38 mouse cellular contexts compared by ENCODE assay signal in genomic region chr1:34468500-34468899, GRCm38 (mm10). TPM values are rescaled to one million over a fixed set of nuclear protein-coding genes. Genes with fewer than 3 reads are reported as not detected.
A peak's percentile ranks its signal among the peaks of the same experiment; 100 is the strongest.
DNase-seq lines count a peak whose midpoint lies in the region; ATAC-seq and TF ChIP-seq lines count a peak whose summit lies in the region.
"Had no signal": no experiment of that assay in that cellular context is flagged by ENCODE, and none has a peak within 500 bp of the region (broad histone marks: within the 10 kb centered on the region; RNA-seq: fewer than 3 reads in every experiment).

No protein-coding gene starts in this region.

- H3K4me3 ChIP-seq in lung, embryonic 16.5 days (ENCODE audit: low read length) = no peak overlapping the region
- no peak overlapping the region for H3K4me3 ChIP-seq in MEL (ENCODE audit: control insufficient read depth in 1 of 2, insufficient read depth in 1 of 2, low read depth in 2 of 2, low read length in 2 of 2)
- no peak overlapping the region for H3K4me3 ChIP-seq in bone marrow macrophage, adult 2 months (ENCODE audit: insufficient read depth, low read length)
- H3K4me3 ChIP-seq in macrophage (ENCODE audit: inconsistent target) = no peak overlapping the region
- no peak overlapping the region for H3K4me3 ChIP-seq in forebrain, embryonic 15.5 days
- H3K4me3 ChIP-seq: forebrain, embryonic 10.5 days; forebrain, embryonic 13.5 days; heart, adult 2 months; heart, embryonic 10.5 days; heart, embryonic 13.5 days; hindbrain, embryonic 15.5 days had no signal

- H3K27ac ChIP-seq in lung, embryonic 16.5 days (ENCODE audit: low read length) = peak overlapping the region; percentile 68; the same call in 1 of the 2 replicates
- H3K27ac ChIP-seq in MEL (ENCODE audit: control insufficient read depth, low read depth, low read length) (peak overlapping the region; percentile 3; the same call in 1 of the 2 replicates), macrophage (peak overlapping the region; percentile 65)
- peak overlapping the region; percentile 75 for H3K27ac ChIP-seq in bone marrow macrophage, adult 2 months (ENCODE audit: insufficient read depth, low read depth, low read length)
- H3K27ac ChIP-seq in forebrain, embryonic 15.5 days (replicated peaks) = no peak overlapping the region
- H3K27ac ChIP-seq: forebrain, embryonic 10.5 days; forebrain, embryonic 13.5 days; heart, adult 2 months; heart, embryonic 10.5 days; heart, embryonic 13.5 days; hindbrain, embryonic 15.5 days had no signal

- H3K79me2 ChIP-seq in MEL (ENCODE audit: control insufficient read depth, insufficient read depth, low read length, poor library complexity) (no peaks in the 10 kb centered on the region; the same call in 1 of the 2 replicates), macrophage (ENCODE audit: inconsistent target) (peaks cover 22% of the 10 kb centered on the region)

- H3K9me3 ChIP-seq in lung, embryonic 16.5 days (ENCODE audit: control insufficient read depth, low read length) = no peaks in the 10 kb centered on the region
- H3K9me3 ChIP-seq in MEL (replicated peaks; ENCODE audit: insufficient read depth, low read length) = no peaks in the 10 kb centered on the region
- no peaks in the 10 kb centered on the region for H3K9me3 ChIP-seq in forebrain, embryonic 15.5 days
- H3K9me3 ChIP-seq: forebrain, embryonic 10.5 days; forebrain, embryonic 13.5 days; G1E; heart, embryonic 10.5 days; heart, embryonic 13.5 days; hindbrain, embryonic 15.5 days had no signal

- H3K4me1 ChIP-seq in lung, embryonic 16.5 days (replicated peaks; ENCODE audit: control insufficient read depth, insufficient read depth, low read length) = peaks cover 15% of the 10 kb centered on the region
- H3K4me1 ChIP-seq in MEL (ENCODE audit: control insufficient read depth in 1 of 2, insufficient read depth in 2 of 2, low read length in 2 of 2) = peaks cover 19 to 22% of the 10 kb centered on the region in 2 experiments
- peaks cover 54% of the 10 kb centered on the region for H3K4me1 ChIP-seq in bone marrow macrophage, adult 2 months (ENCODE audit: control insufficient read depth, insufficient read depth, low read length)
- peaks cover 10% of the 10 kb centered on the region for H3K4me1 ChIP-seq in forebrain, embryonic 15.5 days

- no peak for TF ChIP-seq POLR2A in MEL (IDR thresholded peaks at IDR 0.05; ENCODE audit: control insufficient read depth in 1 of 2, insufficient read depth in 1 of 2, low read depth in 1 of 2, low read length in 2 of 2, poor library complexity in 1 of 2)
- TF ChIP-seq POLR2A in bone marrow macrophage, adult 2 months (IDR thresholded peaks at IDR 0.05; ENCODE audit: borderline replicate concordance, low read depth, low read length) = no peak

- WGBS in lung, embryonic 16.5 days = 72% methylated on average over 4 of the region's 4 CpGs
- 15% methylated on average over 4 of the region's 4 CpGs for WGBS in macrophage (ENCODE audit: missing documents)
- 59% methylated on average over 4 of the region's 4 CpGs for WGBS in forebrain, embryonic 15.5 days

- no peaks in the 10 kb centered on the region for H3K27me3 ChIP-seq in lung, embryonic 16.5 days (ENCODE audit: control insufficient read depth, insufficient read depth, low read depth, low read length)
- H3K27me3 ChIP-seq in MEL (ENCODE audit: control insufficient read depth in 1 of 2, insufficient read depth in 2 of 2, low read length in 2 of 2) = no peaks in the 10 kb centered on the region
- peaks cover 22% of the 10 kb centered on the region for H3K27me3 ChIP-seq in forebrain, embryonic 15.5 days

- TF ChIP-seq EP300 in MEL (IDR thresholded peaks at IDR 0.05; ENCODE audit: low read depth in 1 of 2, low read length in 2 of 2) = no peak

- no peak for TF ChIP-seq CTCF in MEL (IDR thresholded peaks at IDR 0.05 in 2 of 3, conservative IDR thresholded peaks at IDR 0.05 in 1 of 3; ENCODE audit: control insufficient read depth in 1 of 3, insufficient read depth in 1 of 3, low read depth in 2 of 3, low read length in 3 of 3, poor library complexity in 1 of 3, severe bottlenecking in 1 of 3)
- TF ChIP-seq CTCF in bone marrow macrophage, adult 2 months (IDR thresholded peaks at IDR 0.05; ENCODE audit: low read depth, low read length) = no peak

- no peaks in the 10 kb centered on the region for H3K36me3 ChIP-seq in lung, embryonic 16.5 days (ENCODE audit: control insufficient read depth, insufficient read depth, low read length)
- peaks cover 0 to 15% of the 10 kb centered on the region in 2 experiments; a peak in 2 of 4 replicates for H3K36me3 ChIP-seq in MEL (ENCODE audit: control insufficient read depth in 1 of 2, insufficient read depth in 2 of 2, low read length in 2 of 2)
- 0 out of 2 replicates have a peak, but pooled peaks cover 5% of the 10 kb centered on the region for H3K36me3 ChIP-seq in macrophage (ENCODE audit: inconsistent target)
- H3K36me3 ChIP-seq in forebrain, embryonic 15.5 days = no peaks in the 10 kb centered on the region
- H3K36me3 ChIP-seq: forebrain, embryonic 10.5 days; heart, embryonic 10.5 days; heart, embryonic 13.5 days; hindbrain, embryonic 15.5 days had no signal

- no peak for ATAC-seq in lung, embryonic 16.5 days (ENCODE audit: low read depth)
- ATAC-seq in forebrain, embryonic 15.5 days (replicated peaks) = no peak
- ATAC-seq: CD4-positive, CD25-positive, alpha-beta regulatory T cell, adult 4 months; forebrain, embryonic 13.5 days; intestine, postnatal 0 days had no signal

- no peak overlapping the region for H3K9ac ChIP-seq in lung, embryonic 16.5 days (ENCODE audit: low read length)
- no peak overlapping the region for H3K9ac ChIP-seq in MEL (ENCODE audit: control insufficient read depth, low read depth, low read length, poor library complexity, severe bottlenecking)
- no peak overlapping the region for H3K9ac ChIP-seq in forebrain, embryonic 15.5 days (replicated peaks)
- H3K9ac ChIP-seq: forebrain, embryonic 13.5 days; forebrain, postnatal 0 days; heart, embryonic 13.5 days; hindbrain, embryonic 15.5 days had no signal

- no peak for TF ChIP-seq RAD21 in MEL (IDR thresholded peaks at IDR 0.05; ENCODE audit: low read depth, low read length)

- no peak overlapping the region for H3K4me2 ChIP-seq in lung, embryonic 16.5 days (ENCODE audit: low read depth, low read length)
- H3K4me2 ChIP-seq in forebrain, embryonic 15.5 days (replicated peaks) = no peak overlapping the region
- H3K4me2 ChIP-seq: forebrain, embryonic 13.5 days; heart, embryonic 13.5 days; hindbrain, embryonic 15.5 days had no signal

- DNase-seq in lung, postnatal 10 days = no peak
- no peak for DNase-seq in MEL (ENCODE audit: low read depth, low spot score)
- DNase-seq in frontal cortex, postnatal 10 days (ENCODE audit: low spot score in 2 of 2) = no peak
- no peak for DNase-seq in cerebellum, adult 11 months
- DNase-seq: adrenal gland, adult 2 months; adrenal gland, postnatal 14 days; cerebellum, adult 2 months; cerebellum, postnatal 10 days; cerebellum, postnatal 36 days; embryo, embryonic 11 days; gastrocnemius, postnatal 25 days; heart, adult 2 months; heart, postnatal 14 days; heart, postnatal 4 days had no signal

RNA-seq across cellular contexts. Expression of gene Ptpn18, which starts 8.9 kb away (rescaled TPM):
- 43.2 and 44.0 TPM in 2 replicates for polyA plus RNA-seq in lung, embryonic 16.5 days (2015; fragmentation: Nextera tagmentation; extraction: Ambion mirVana)
- total RNA-seq in MEL (2012; rRNA removed) = 58.7 and 73.3 TPM in 2 replicates
- polyA plus RNA-seq in MEL (2012; ENCODE audit: insufficient read depth in 1 of 2, insufficient read length in 2 of 2, low read depth in 1 of 2, low replicate concordance in 2 of 2, missing spikeins in 1 of 2) (10 to 100 TPM in 1 of 2 experiments, not detected in 1; 39.1 TPM), macrophage (2018) (43.6 to 172 TPM (median 169 TPM) in 3 replicates)
- 145 and 150 TPM in 2 replicates for polyA plus RNA-seq in bone marrow macrophage, adult 2 months (2012; ENCODE audit: insufficient read depth, insufficient read length, missing spikeins)
- 100 to 1,000 TPM in 1 of 26 experiments, 10 to 100 TPM in 19, 1 to 10 TPM in 6; 5.1 to 103 (median 27.0) TPM for total RNA-seq in macrophage (2018; cell fraction: chromatin; rRNA removed)
- 100 to 1,000 TPM; 104 to 196 (median 155) TPM for total RNA-seq in macrophage (2018; cell fraction: cytosol; rRNA removed)
- total RNA-seq in macrophage (2018; cell fraction: nucleus; rRNA removed) = 10 to 100 TPM; 15.2 to 72.0 (median 34.0) TPM
- polyA plus RNA-seq in forebrain, embryonic 15.5 days (2015; fragmentation: Nextera tagmentation; extraction: Ambion mirVana) = 3.9 and 8.0 TPM in 2 replicates
- polyA plus RNA-seq: C2C12 had no signal

RNA-seq across cellular contexts. Expression of gene Imp4, which starts 28.8 kb away (rescaled TPM):
- polyA plus RNA-seq in lung, embryonic 16.5 days (2015; fragmentation: Nextera tagmentation; extraction: Ambion mirVana) = 73.8 and 79.4 TPM in 2 replicates
- 125 and 137 TPM in 2 replicates for total RNA-seq in MEL (2012; rRNA removed)
- polyA plus RNA-seq in MEL (2012; ENCODE audit: insufficient read depth in 1 of 2, insufficient read length in 2 of 2, low read depth in 1 of 2, low replicate concordance in 2 of 2, missing spikeins in 1 of 2) (100 to 1,000 TPM in 1 of 2 experiments, 10 to 100 TPM in 1; 57.8 to 204 TPM), macrophage (2018) (28.5 to 54.8 TPM (median 40.6 TPM) in 3 replicates)
- polyA plus RNA-seq in bone marrow macrophage, adult 2 months (2012; ENCODE audit: insufficient read depth, insufficient read length, missing spikeins) = 35.3 and 40.9 TPM in 2 replicates
- total RNA-seq in macrophage (2018; cell fraction: chromatin; rRNA removed) = 10 to 100 TPM in 23 of 26 experiments, 1 to 10 TPM in 3; 8.6 to 34.8 (median 20.0) TPM
- total RNA-seq in macrophage (2018; cell fraction: cytosol; rRNA removed) = 10 to 100 TPM; 19.7 to 39.7 (median 30.6) TPM
- total RNA-seq in macrophage (2018; cell fraction: nucleus; rRNA removed) = 10 to 100 TPM; 12.2 to 31.7 (median 17.3) TPM
- 62.1 and 66.7 TPM in 2 replicates for polyA plus RNA-seq in forebrain, embryonic 15.5 days (2015; fragmentation: Nextera tagmentation; extraction: Ambion mirVana)

RNA-seq across cellular contexts. Expression of gene Ccdc115, which starts 29.0 kb away (rescaled TPM):
- 50.8 and 54.6 TPM in 2 replicates for polyA plus RNA-seq in lung, embryonic 16.5 days (2015; fragmentation: Nextera tagmentation; extraction: Ambion mirVana)
- total RNA-seq in MEL (2012; rRNA removed) = 60.9 and 63.4 TPM in 2 replicates
- polyA plus RNA-seq in MEL (2012; ENCODE audit: insufficient read depth in 1 of 2, insufficient read length in 2 of 2, low read depth in 1 of 2, low replicate concordance in 2 of 2, missing spikeins in 1 of 2) (10 to 100 TPM in 1 of 2 experiments, not detected in 1; 78.7 TPM), macrophage (2018) (47.2 to 87.1 TPM (median 69.5 TPM) in 3 replicates)
- 44.1 and 44.5 TPM in 2 replicates for polyA plus RNA-seq in bone marrow macrophage, adult 2 months (2012; ENCODE audit: insufficient read depth, insufficient read length, missing spikeins)
- 10 to 100 TPM in 17 of 26 experiments, 1 to 10 TPM in 9; 3.7 to 37.4 (median 15.7) TPM for total RNA-seq in macrophage (2018; cell fraction: chromatin; rRNA removed)
- total RNA-seq in macrophage (2018; cell fraction: cytosol; rRNA removed) = 10 to 100 TPM; 16.6 to 50.3 (median 38.0) TPM
- total RNA-seq in macrophage (2018; cell fraction: nucleus; rRNA removed) = 10 to 100 TPM in 22 of 26 experiments, 1 to 10 TPM in 4; 8.3 to 41.2 (median 16.2) TPM
- polyA plus RNA-seq in forebrain, embryonic 15.5 days (2015; fragmentation: Nextera tagmentation; extraction: Ambion mirVana) = 69.2 and 70.9 TPM in 2 replicates

RNA-seq across cellular contexts. Expression of gene Prss39, which starts 29.7 kb away (rescaled TPM):
- polyA plus RNA-seq in lung, embryonic 16.5 days (2015; fragmentation: Nextera tagmentation; extraction: Ambion mirVana) = not detected in 2 replicates
- total RNA-seq in MEL (2012; rRNA removed) = not detected in 2 replicates
- polyA plus RNA-seq in MEL (2012; ENCODE audit: insufficient read depth in 1 of 2, insufficient read length in 2 of 2, low read depth in 1 of 2, low replicate concordance in 2 of 2, missing spikeins in 1 of 2) = under 1 TPM in 1 of 2 experiments, not detected in 1; 0.06 TPM
- polyA plus RNA-seq in bone marrow macrophage, adult 2 months (2012; ENCODE audit: insufficient read depth, insufficient read length, missing spikeins) = not detected in 2 replicates
- total RNA-seq in macrophage (2018; cell fraction: chromatin; rRNA removed) = under 1 TPM in 4 of 26 experiments, not detected in 22; 0.59 to 0.79 (median 0.71) TPM
- under 1 TPM in 1 of 26 experiments, not detected in 25; 0.10 TPM for total RNA-seq in macrophage (2018; cell fraction: cytosol; rRNA removed)
- total RNA-seq in macrophage (2018; cell fraction: nucleus; rRNA removed) = under 1 TPM in 3 of 26 experiments, not detected in 23; 0.56 to 0.65 (median 0.59) TPM
- polyA plus RNA-seq in macrophage (2018) = not detected in 3 replicates
- polyA plus RNA-seq in forebrain, embryonic 15.5 days (2015; fragmentation: Nextera tagmentation; extraction: Ambion mirVana) = not detected in 2 replicates
- total RNA-seq: adrenal gland, adult 2 months; adrenal gland, postnatal 14 days; adrenal gland, postnatal 4 days; forebrain, postnatal 0 days; gastrocnemius, adult 8-10 months; gastrocnemius, postnatal 25 days; heart, adult 2 months; heart, postnatal 14 days; heart, postnatal 4 days had no signal
- polyA plus RNA-seq: adrenal gland, adult 2 months; brain, embryonic 14.5 days; C2C12; CD4-positive, CD25-positive, alpha-beta regulatory T cell, adult 4 months; cerebellum, adult 2 months; cortical plate, adult 2 months; embryonic facial prominence, embryonic 11.5 days; embryonic facial prominence, embryonic 14.5 days; forebrain, embryonic 10.5 days; forebrain, embryonic 13.5 days; forebrain, postnatal 0 days; frontal cortex, adult 2 months; G1E; heart, embryonic 10.5 days; heart, embryonic 13.5 days; heart, embryonic 16.5 days; hindbrain, embryonic 11.5 days; hindbrain, embryonic 15.5 days; intestine, embryonic 14.5 days; intestine, postnatal 0 days had no signal
